Mouse (Mus musculus): ENCODE measurements around the gene Gtf3c5.

The Gtf3c5 gene

GRCm38 (mm10) chr2:28607341-28608165 lies 24.0 kb upstream of the Gtf3c5 start:
- no peak for DNase-seq (ENCODE audit: low read depth, low spot score)

GRCm38 (mm10) chr2:28606601-28607340 lies 23.2 kb upstream of the Gtf3c5 start:
- DNase-seq (ENCODE audit: low read depth, low spot score) = no peak

GRCm38 (mm10) chr2:28605789-28606541 lies 22.4 kb upstream of the Gtf3c5 start:
- DNase-seq (ENCODE audit: low read depth, low spot score) = no peak

- no peak for DNase-seq (ENCODE audit: low read depth, low spot score)
These were observed 20.0 kb upstream of the Gtf3c5 start for GRCm38 (mm10) chr2:28603542-28603941.

- DNase-seq (ENCODE audit: low read depth, low spot score) = no peak
These were observed 18.4 kb upstream of the Gtf3c5 start for GRCm38 (mm10) chr2:28601720-28602590.

GRCm38 (mm10) chr2:28599569-28599900 lies 16.0 kb upstream of the Gtf3c5 start:
- no peak for DNase-seq (ENCODE audit: low read depth, low spot score)

- no peak for DNase-seq (ENCODE audit: low read depth, low spot score)
These were observed 15.4 kb upstream of the Gtf3c5 start for GRCm38 (mm10) chr2:28598692-28599568.

- no peak for DNase-seq (ENCODE audit: low read depth, low spot score)
These were observed 14.4 kb upstream of the Gtf3c5 start for GRCm38 (mm10) chr2:28597733-28598547.

- DNase-seq (ENCODE audit: low read depth, low spot score) = no peak
These were observed 13.4 kb upstream of the Gtf3c5 start for GRCm38 (mm10) chr2:28596998-28597397.

GRCm38 (mm10) chr2:28596021-28596420 lies 12.5 kb upstream of the Gtf3c5 start:
- no peak for DNase-seq (ENCODE audit: low read depth, low spot score)

GRCm38 (mm10) chr2:28592809-28593208 lies 9.3 kb upstream of the Gtf3c5 start:
- peak; percentile 55 for DNase-seq (ENCODE audit: low read depth, low spot score)

GRCm38 (mm10) chr2:28591479-28591878 lies 7.9 kb upstream of the Gtf3c5 start:
- DNase-seq (ENCODE audit: low read depth, low spot score) = no peak

- no peak for DNase-seq (ENCODE audit: low read depth, low spot score)
These were observed 5.0 kb upstream of the Gtf3c5 start for GRCm38 (mm10) chr2:28588574-28588973.

GRCm38 (mm10) chr2:28585730-28586129 lies 2.2 kb upstream of the Gtf3c5 start:
- no peak for DNase-seq (ENCODE audit: low read depth, low spot score)

- DNase-seq (ENCODE audit: low read depth, low spot score) = peak; percentile 87
These were observed 1.6 kb upstream of the Gtf3c5 start for GRCm38 (mm10) chr2:28585043-28585571.

GRCm38 (mm10) chr2:28582647-28583353 lies 751 bp downstream of the Gtf3c5 start:
- peak; percentile 91 for DNase-seq (ENCODE audit: low read depth, low spot score)

- peak; percentile 33 for DNase-seq (ENCODE audit: low read depth, low spot score)
These were observed 5.5 kb downstream of the Gtf3c5 start for GRCm38 (mm10) chr2:28578003-28578402.

GRCm38 (mm10) chr2:28576815-28577214 lies 6.7 kb downstream of the Gtf3c5 start:
- no peak for DNase-seq (ENCODE audit: low read depth, low spot score)

All from CD4-positive helper T cell, adult 2 months (primary cell).